Mouse (Mus musculus) liver, embryonic 14.5 days (tissue): ENCODE data around the gene Rsad2. TPM values are rescaled to one million over a fixed set of nuclear protein-coding genes. Genes with fewer than 3 reads are reported as not detected.

Experiments used
- ATAC-seq: fragments of 200-750 bp; cut with Nextera tagmentation; 2 replicates; pipeline ENCODE4 v1.8.0; 2017; ENCODE audit warnings: moderate number of reproducible peaks, mild to moderate bottlenecking, moderate library complexity; ENCODE audit not compliant: insufficient read depth
- DNase-seq, 3 experiments: peaks; one replicate each; pipeline ENCODE4 v3.0.0-alpha.2; 2012 to 2013; ENCODE audit warnings: low read depth in 3 of 3, low spot score in 3 of 3
- H3K27ac ChIP-seq: fragments of 300-500 bp; sonication (generic); 2 replicates; pipeline ENCODE4 v1.5.1; 2014; ENCODE audit warnings: moderate library complexity, mild to moderate bottlenecking, control low read depth, inconsistent platforms
- H3K27me3 ChIP-seq: fragments of 300-500 bp; sonication (generic); 2 replicates; pipeline ENCODE4 v1.6.1; 2014; ENCODE audit warnings: mild to moderate bottlenecking, low read length, moderate library complexity; ENCODE audit not compliant: control insufficient read depth, insufficient read depth
- H3K36me3 ChIP-seq: fragments of 300-500 bp; sonication (generic); replicated peaks from 2 replicates; pipeline ENCODE4 v1.6.1; 2014; ENCODE audit warnings: low read depth; ENCODE audit not compliant: control insufficient read depth, insufficient read depth
- H3K4me1 ChIP-seq, 2 experiments: fragments of 200-500 bp in 1 of 2; fragments of 300-500 bp in 1 of 2; sonication (generic) in 1 of 2; replicated peaks; 2 replicates each; pipeline ENCODE4 v1.6.1; 2012 to 2014; ENCODE audit warnings: antibody characterized with exemption in 1 of 2, inconsistent platforms in 1 of 2, low read length in 1 of 2; ENCODE audit not compliant: control insufficient read depth in 2 of 2, insufficient read depth in 2 of 2
- H3K4me2 ChIP-seq: fragments of 300-500 bp; sonication (generic); 2 replicates; pipeline ENCODE4 v1.6.1; 2014; ENCODE audit warnings: low read depth, mild to moderate bottlenecking, control low read depth, moderate library complexity
- H3K4me3 ChIP-seq, 2 experiments: fragments of 200-500 bp in 1 of 2; fragments of 300-500 bp in 1 of 2; sonication (generic) in 1 of 2; 2 replicates each; pipeline ENCODE4 v1.5.1; 2012 to 2014; ENCODE audit warnings: low read depth in 2 of 2, low read length in 2 of 2, mild to moderate bottlenecking in 2 of 2, control low read depth in 1 of 2, inconsistent platforms in 1 of 2, moderate library complexity in 1 of 2; ENCODE audit not compliant: insufficient read depth in 1 of 2
- H3K9ac ChIP-seq: fragments of 300-500 bp; sonication (generic); replicated peaks from 2 replicates; pipeline ENCODE4 v1.6.1; 2014; ENCODE audit warnings: mild to moderate bottlenecking, control low read depth, moderate library complexity
- H3K9me3 ChIP-seq: fragments of 300-500 bp; sonication (generic); 2 replicates; pipeline ENCODE4 v1.6.1; 2016; ENCODE audit warnings: low read length, mixed read lengths; ENCODE audit not compliant: control insufficient read depth
- CTCF ChIP-seq: IDR thresholded peaks from 2 replicates; pipeline ENCODE4 v1.5.1; 2016; ENCODE audit warnings: antibody characterized with exemption, low read depth, control low read depth
- EP300 ChIP-seq: IDR thresholded peaks from 2 replicates; pipeline ENCODE4 v1.6.1; 2016; ENCODE audit warnings: antibody characterized with exemption, low read depth
- WGBS: fragments of 180-500 bp; shearing (Covaris S2); extraction: QIAGEN DNeasy Blood & Tissue Kit; methylation state at CpG from one replicate; pipeline ENCODE4 v1.1.7; 2014; ENCODE audit not compliant: insufficient replicate concordance; 5-methylcytosine and 5-hydroxymethylcytosine counted together
- polyA plus RNA-seq, 2 experiments: library from polyadenylated mRNA; depleted of rRNA in 1 of 2; stranded (reverse) in 1 of 2; unstranded in 1 of 2; fragments of >200 nt; fragmentation: Nextera tagmentation in 1 of 2; extraction: Ambion mirVana in 1 of 2; gene quantifications; 2 replicates each; pipeline versions ENCODE4 v1.2.1 to v1.2.3; 2012 to 2014

Gene Rsad2
- polyA plus RNA-seq (2012; rRNA removed) (0.93 TPM in 2 replicates), polyA plus RNA-seq (2014; fragmentation: Nextera tagmentation; extraction: Ambion mirVana) (1.9 and 2.7 TPM in 2 replicates)

GRCm38 (mm10) chr12:26456028-26456698, at the start of gene Rsad2:
Gene Rsad2, minus strand, starts transcription at chr12:26456452.
- Histone ChIP-seq H3K36me3 (no peaks in the 10 kb centered on the region), H3K27ac (no peak within 1 kb of the TSS), H3K9me3 (no peaks in the 10 kb centered on the region), H3K4me3 (no peak within 1 kb of the TSS), H3K9ac (no peak within 1 kb of the TSS), H3K27me3 (no peaks in the 10 kb centered on the region), H3K4me2 (peak within 1 kb of the TSS; percentile 34), H3K4me1 (peaks cover 2 to 8% of the 10 kb centered on the region in 2 experiments; a peak in 3 of 4 replicates)
- DNase-seq = peak; percentile 28 to 56 (median 47)
- peak; percentile 78 for ATAC-seq
- 49% methylated on average over 13 of the region's 13 CpGs for WGBS
- TF ChIP-seq EP300 (no peak), CTCF (no peak)

DNA sequence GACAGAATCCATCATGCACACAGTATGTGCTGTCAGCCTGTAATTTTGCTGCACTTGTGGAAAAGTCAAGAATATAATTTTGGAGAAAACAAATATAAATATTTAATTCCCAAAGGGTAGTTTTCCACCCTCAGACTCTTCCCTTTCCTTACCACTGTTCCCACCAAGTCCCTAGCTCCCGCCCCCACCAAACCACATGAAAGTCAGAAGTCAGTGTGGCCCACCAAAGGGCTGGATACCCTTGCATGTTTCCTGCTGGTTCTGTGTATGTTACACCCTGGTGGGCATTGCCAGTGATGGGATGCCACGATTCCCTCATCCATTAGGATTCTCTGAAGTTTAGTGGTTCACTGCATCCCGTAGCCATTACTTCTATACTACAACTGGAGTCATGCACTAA, 44.8 kb upstream of the Rsad2 start:
- Histone ChIP-seq H3K36me3 (no peaks in the 10 kb centered on the region), H3K4me1 (0 out of 4 replicates have a peak, but pooled peaks cover 0 to 3% of the 10 kb centered on the region in 2 experiments), H3K4me3 (no peak overlapping the region), H3K9ac (no peak overlapping the region), H3K4me2 (no peak overlapping the region), H3K27me3 (no peaks in the 10 kb centered on the region), H3K9me3 (no peaks in the 10 kb centered on the region), H3K27ac (no peak overlapping the region)
- DNase-seq = no peak
- ATAC-seq = no peak
- no peak for TF ChIP-seq CTCF
- TF ChIP-seq EP300 = no peak
- WGBS = 68% methylated on average over 3 of the region's 3 CpGs

- no peak for DNase-seq
- WGBS = 88% methylated on average over 1 of the region's 1 CpGs
- peak; percentile 55 for TF ChIP-seq CTCF
- TF ChIP-seq EP300 = no peak
- no peak overlapping the region for H3K9ac ChIP-seq
- peaks cover 19% of the 10 kb centered on the region in 2 experiments for H3K4me1 ChIP-seq
- no peaks in the 10 kb centered on the region for H3K27me3 ChIP-seq
- no peak overlapping the region for H3K4me3 ChIP-seq
- ATAC-seq = no peak
- H3K9me3 ChIP-seq = no peaks in the 10 kb centered on the region
- H3K27ac ChIP-seq = no peak overlapping the region
- no peak overlapping the region for H3K4me2 ChIP-seq
- H3K36me3 ChIP-seq = no peaks in the 10 kb centered on the region
Measured at GRCm38 (mm10) chr12:26489942-26490341, 33.7 kb upstream of the Rsad2 start.

GRCm38 (mm10) chr12:26488617-26489274, 32.5 kb upstream of the Rsad2 start:
- 61% methylated on average over 5 of the region's 5 CpGs for WGBS
- Histone ChIP-seq H3K27ac (no peak overlapping the region), H3K9ac (no peak overlapping the region), H3K9me3 (no peaks in the 10 kb centered on the region), H3K4me3 (no peak overlapping the region), H3K27me3 (no peaks in the 10 kb centered on the region), H3K36me3 (no peaks in the 10 kb centered on the region), H3K4me1 (peaks cover 19 to 22% of the 10 kb centered on the region in 2 experiments), H3K4me2 (peak overlapping the region; percentile 1)
- TF ChIP-seq CTCF (no peak), EP300 (no peak)
- DNase-seq = no peak
- no peak for ATAC-seq

- H3K36me3 ChIP-seq = no peaks in the 10 kb centered on the region
- peaks cover 19 to 22% of the 10 kb centered on the region in 2 experiments for H3K4me1 ChIP-seq
- ATAC-seq (peak; percentile 51; the same call in 1 of the 2 replicates), DNase-seq (no peak)
- 47% methylated on average over 14 of the region's 14 CpGs for WGBS
- H3K4me2 ChIP-seq = peak overlapping the region; percentile 1
- no peaks in the 10 kb centered on the region for H3K9me3 ChIP-seq
- no peaks in the 10 kb centered on the region for H3K27me3 ChIP-seq
- H3K4me3 ChIP-seq = no peak overlapping the region
- 0 out of 2 replicates have a peak overlapping the region, but pooled peaks have one; percentile 9 for H3K9ac ChIP-seq
- H3K27ac ChIP-seq = no peak overlapping the region
- TF ChIP-seq EP300 (no peak), CTCF (peak; percentile 64)
Measured at GRCm38 (mm10) chr12:26487874-26488616, 31.8 kb upstream of the Rsad2 start.
